Mouse (Mus musculus) gonadal fat pad, adult 2 months (tissue): ENCODE data around the gene Dnajc8. TPM values are rescaled to one million over a fixed set of nuclear protein-coding genes. Genes with fewer than 3 reads are reported as not detected.

Experiments
- DNase-seq: peaks from one replicate; pipeline ENCODE4 v3.0.0-alpha.2; 2012; ENCODE audit warnings: low read depth
- polyA plus RNA-seq: library from polyadenylated mRNA; depleted of rRNA; stranded (reverse); fragments of >200 nt; gene quantifications from 2 replicates; pipeline ENCODE4 v1.2.3, GENCODE M21; 2012; rRNA removed

Dnajc8 gene
- 30.5 and 33.1 TPM in 2 replicates for polyA plus RNA-seq

DNA sequence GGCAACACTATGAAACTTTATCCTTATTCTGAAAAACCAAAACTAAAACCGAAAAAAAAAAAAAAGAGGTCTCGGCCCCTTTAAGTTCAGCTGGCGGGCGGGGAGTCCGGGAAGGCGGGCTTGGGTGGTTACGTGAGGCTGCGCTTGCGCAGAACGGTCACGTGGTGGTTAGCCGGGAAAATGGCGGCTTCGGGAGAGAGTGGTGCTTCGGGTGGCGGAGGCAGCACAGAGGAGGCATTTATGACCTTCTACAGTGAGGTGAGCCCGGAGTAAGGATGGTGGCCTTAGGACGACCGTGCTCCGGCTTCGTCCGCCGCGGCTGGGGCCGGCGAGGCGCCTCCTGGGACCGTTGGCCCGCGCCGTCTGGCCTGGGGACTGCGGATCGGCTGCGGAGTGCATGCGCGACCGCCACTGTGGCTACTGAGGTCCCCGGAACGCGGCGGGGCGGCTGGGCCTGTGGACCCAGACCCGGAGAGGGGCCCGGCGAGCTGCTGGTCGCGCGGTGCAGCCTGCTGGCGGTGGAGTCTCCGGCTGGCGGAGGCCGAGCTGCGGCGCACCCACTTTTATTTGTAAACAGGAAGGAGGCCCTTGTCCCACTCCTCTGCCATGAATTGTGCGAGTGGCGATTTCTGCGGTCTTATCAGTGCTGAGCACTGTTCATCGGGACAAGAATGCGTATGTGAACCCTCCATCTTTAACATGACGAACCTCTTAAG is at the start of gene Dnajc8:
Dnajc8 (plus strand) TSS at position 145 of the 716 bp plus-strand sequence.
- DNase-seq = no peak

DNA sequence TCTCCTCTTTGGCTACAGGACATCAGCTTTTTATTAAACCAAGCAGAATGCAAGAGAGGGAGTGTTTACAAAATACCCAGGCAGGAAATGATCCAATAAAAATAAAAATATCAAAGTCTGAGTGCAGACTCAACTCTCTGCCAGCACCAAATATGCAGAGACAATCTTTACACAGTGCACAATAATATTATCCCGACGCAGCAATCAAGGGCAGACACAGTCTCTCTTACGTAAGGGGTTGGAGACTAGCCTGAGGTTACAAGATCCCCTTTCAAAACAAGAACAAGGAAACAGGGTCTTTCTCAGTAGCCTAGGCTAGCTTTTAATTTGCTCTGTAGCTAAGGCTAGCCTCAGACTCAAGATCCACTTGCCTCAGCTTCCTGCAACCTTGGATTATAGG is 46.8 kb upstream of the Dnajc8 start:
- DNase-seq = no peak

DNA sequence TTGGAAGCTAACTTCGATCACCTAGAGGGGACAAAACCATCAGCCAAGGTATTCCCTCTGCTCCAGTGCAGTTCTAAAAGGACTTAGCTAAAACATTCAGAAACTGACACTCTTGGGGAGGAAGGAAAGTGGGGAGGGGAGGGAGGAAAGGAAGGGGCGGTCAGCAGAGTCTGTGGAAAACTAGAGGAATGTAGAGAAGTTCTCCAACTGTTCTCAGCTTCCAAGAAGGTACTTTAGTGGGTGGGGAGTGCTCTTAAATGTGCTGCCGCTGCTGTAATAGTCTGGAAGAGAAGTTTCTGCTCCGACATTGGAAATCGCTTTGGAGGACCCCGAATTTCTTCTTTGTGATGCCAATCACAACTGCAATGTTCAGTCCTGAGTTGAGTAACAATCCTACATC is 46.4 kb upstream of the Dnajc8 start:
- DNase-seq = no peak

DNA sequence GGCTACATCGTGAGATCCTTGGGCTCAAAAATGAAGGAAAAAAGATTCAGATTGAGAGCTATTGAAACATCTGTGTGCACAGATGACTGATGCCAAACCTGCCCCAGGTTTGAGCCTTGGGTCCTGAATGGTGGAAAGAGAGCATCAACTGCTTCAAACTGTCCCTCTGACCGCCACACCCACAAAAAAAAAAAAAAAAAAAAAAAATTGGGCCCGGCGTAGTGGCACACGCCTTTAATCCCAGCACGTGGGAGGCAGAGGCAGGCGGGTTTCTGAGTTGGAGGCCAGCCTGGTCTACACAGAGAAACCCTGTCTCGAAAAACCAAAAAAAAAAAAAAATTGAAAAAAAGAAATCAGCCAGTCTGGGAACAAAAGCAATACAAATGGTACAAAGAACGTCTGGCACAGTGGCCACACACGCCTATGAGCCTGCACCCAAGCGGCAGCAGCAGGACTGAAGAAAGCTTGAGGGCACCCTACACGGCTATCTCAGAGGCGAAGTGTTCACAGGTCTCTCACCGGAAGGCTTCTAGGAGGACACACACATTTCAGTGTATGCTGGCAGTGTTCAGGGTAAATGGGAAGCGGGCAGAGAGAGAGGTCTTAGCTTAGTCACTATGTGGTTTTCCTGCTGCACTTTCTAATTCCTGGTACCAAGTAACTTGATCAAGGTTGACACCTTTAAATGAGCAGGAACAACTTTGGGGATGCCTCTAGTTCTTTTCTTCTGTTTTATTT is 44.9 kb upstream of the Dnajc8 start:
- no peak for DNase-seq

- DNase-seq = no peak
These were observed 44.3 kb upstream of the Dnajc8 start for GRCm38 (mm10) chr4:132491057-132491456.

DNA sequence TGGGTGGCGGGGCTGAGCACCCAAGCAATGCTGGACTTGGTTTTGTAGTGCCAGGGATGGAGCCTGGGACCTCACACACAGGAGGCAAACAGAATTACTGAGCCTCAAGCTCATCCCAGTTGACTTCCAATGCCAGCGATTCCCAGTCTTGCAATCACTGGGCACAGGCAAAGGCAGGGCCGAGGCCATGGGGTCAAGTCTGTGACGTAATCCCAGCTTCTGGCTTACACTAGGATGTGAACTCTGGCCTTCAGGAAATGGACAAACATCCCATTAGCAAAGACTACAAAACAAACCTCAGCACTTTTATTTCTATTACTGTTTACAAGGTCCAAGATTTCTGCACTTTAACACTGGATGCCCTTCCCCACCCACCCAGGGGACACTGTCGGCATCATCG is 43.6 kb upstream of the Dnajc8 start:
- no peak for DNase-seq

GRCm38 (mm10) chr4:132492178-132493060 is 42.9 kb upstream of the Dnajc8 start:
- DNase-seq = no peak

DNA sequence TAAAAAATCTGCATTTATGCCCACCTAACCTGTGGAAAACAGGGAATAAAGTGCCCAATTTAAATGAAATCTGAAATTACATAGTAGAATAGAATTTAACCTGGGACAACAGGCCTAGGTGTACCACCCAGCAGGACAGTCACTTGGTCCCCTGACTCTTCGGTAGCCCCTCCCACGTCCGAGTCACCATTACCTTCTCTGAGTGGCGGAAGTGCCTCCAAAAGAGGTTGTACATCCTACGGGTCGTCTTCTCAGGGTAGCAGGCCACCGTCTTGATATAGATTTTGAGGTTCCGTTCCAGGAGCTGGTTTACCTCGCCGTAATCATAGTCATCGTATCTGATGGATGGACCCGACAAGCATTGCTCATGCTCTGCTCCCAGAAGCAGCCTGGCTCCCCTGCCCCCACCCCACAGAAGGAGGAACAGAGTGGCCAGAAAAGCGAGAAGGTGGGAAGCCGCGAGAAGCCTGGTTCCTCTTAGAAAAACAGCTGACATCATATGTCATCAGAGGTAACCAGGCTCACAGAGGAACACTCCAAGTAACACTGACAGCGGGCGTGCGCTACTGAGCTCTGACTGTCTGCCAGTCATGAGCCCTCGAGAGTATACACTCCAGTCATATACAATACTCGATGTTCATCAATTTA is 41.0 kb upstream of the Dnajc8 start:
- no peak for DNase-seq

- DNase-seq = no peak
These were observed 33.7 kb upstream of the Dnajc8 start for GRCm38 (mm10) chr4:132501639-132502038.

DNA sequence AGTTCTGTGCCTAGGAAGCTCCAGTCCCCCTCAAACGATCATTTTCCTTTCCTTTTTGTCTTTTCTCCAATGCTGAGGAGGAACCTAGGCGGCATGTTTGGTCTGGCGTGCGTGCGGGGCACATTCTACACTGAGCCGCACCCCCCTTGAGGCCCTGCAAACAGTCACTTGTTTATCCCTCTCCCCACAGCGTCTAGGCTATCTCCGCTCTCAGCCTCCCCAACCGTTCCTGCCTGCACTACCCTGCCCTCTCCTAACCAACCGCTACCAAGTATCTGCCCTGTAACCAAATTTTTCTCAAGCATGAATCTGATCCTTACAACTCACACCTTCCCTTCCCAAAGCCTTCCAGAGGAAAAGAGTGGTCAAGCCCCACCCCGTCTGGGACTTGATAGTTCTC is 32.0 kb upstream of the Dnajc8 start:
- no peak for DNase-seq

DNA sequence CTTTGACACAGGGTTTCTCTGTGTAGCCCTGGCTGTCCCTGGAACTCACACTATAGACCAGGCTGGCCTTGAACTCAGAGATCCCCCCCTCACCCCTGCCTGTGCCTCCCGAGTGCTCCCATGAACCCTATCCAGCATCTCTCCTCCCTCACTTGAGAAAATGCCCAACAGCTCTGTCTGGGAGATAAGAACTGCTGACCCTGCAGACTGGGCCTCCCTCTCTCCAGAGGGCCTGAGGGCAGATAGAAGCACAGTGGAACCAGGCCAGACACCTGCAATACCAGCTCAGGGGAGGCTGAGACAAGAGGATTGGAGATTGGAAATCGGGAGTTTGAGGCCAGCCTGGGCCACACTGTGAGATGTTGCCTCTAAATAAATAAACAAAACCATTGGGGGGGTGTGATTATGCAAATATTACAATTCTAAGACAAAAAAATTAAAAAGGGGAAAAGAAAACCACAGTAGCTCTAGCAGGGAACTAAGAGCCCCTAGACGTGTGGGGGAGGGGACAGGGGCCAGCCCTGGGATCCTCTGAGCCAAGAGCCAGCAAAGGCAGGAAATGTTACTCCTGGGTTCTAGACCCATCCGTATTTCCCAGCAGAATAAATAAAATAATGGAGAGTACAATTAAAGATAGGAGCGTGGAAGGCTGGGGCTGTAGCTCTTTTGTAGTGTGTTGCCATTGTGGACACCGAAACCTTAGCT is 30.2 kb upstream of the Dnajc8 start:
- no peak for DNase-seq

GRCm38 (mm10) chr4:132505800-132506199 is 29.6 kb upstream of the Dnajc8 start:
- DNase-seq = no peak

DNA sequence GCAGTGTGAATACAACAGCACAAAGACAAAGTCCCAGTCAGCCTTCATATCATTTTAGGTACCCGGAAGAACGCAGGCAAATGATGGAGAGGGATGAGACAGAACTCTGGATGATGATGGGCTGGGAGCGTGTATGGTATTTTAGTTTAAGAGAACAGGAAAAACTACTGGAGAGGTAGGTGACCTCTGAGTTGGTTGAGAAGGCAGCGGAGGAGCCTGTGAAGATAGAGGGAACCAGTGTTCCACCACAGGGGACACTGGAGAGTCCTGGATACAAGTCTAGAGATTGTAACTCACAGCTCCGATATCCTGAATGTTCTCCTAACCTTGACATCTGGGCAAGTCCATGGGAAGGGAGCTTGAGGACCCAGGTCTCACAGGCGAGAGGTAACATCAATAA is 29.1 kb upstream of the Dnajc8 start:
- no peak for DNase-seq

DNA sequence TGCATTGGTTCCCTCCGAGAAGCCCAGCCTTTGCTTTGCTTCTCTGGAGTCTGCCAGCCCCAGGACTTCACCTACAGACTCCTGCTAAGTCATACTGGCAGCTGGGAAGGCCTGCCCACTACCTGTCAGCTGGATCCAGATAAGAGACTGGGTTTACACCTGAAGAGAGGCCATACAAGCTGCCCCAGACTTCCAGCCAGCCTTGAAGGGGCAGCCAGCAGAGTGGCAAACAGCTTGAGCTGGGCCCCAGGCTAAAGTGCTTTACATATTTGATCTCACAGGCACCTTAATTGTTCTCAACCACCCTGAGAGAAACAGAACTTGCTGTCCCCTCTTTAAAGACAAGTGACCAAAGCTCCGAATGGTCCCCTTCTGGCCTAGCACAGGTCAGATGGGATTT is 28.1 kb upstream of the Dnajc8 start:
- no peak for DNase-seq

GRCm38 (mm10) chr4:132509621-132510296 is 25.6 kb upstream of the Dnajc8 start:
- DNase-seq = no peak

- peak; percentile 94 for DNase-seq
These were observed 25.0 kb upstream of the Dnajc8 start, which contains the start of gene Sesn2 for GRCm38 (mm10) chr4:132510352-132510798. TSS of gene Sesn2 (minus strand) at chr4:132510501.

DNA sequence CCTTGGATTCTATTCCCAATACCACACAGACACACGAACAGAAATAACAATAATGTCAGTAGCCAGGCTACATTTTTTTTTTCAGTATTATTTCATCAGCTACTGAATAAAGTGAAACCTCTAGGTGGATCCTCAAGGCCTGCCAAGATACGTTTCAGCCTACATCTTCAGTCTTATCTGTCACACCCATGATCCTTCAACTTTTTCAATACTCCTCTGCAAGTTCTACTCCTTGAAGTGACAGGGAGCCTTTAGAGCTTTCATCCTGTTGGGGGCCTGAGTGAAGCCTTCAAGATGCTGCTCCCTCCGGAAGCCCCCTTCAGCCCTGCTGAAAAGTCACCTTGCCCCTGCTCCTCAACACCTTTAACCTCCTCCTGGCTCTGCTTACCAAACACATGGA is 23.3 kb upstream of the Dnajc8 start:
- no peak for DNase-seq

GRCm38 (mm10) chr4:132513395-132514273 is 21.7 kb upstream of the Dnajc8 start:
- DNase-seq = no peak

- no peak for DNase-seq
These were observed 20.7 kb upstream of the Dnajc8 start for GRCm38 (mm10) chr4:132514555-132515135.
